Mouse (Mus musculus) gastrocnemius, postnatal 25 days (tissue): ENCODE data around the gene Pnpla6. TPM values are rescaled to one million over a fixed set of nuclear protein-coding genes. Genes with fewer than 3 reads are reported as not detected.

ENCODE experiments used
- DNase-seq: peaks from one replicate; pipeline ENCODE4 v3.0.0; 2022
- long read RNA-seq, 2 experiments: library from polyadenylated mRNA; stranded (forward); transcript quantifications; one replicate each; pipeline ENCODE4 v2.0.0; 2021
- total RNA-seq, 2 experiments: library from RNA; stranded (reverse); gene quantifications; 1 replicate in 1 of 2; 2 replicates in 1 of 2; pipeline ENCODE4 v1.2.3; 2021

Pnpla6 gene
- total RNA-seq: 10 to 100 TPM in 1 of 2 experiments, 1 to 10 TPM in 1; 8.3 to 11.8 TPM
- long read RNA-seq, experiment 1, partial matches to known transcripts: 2 of 3 reads
- long read RNA-seq, experiment 1, other reads (novel, unspliced or antisense): 1 of 3 reads
- long read RNA-seq, experiment 2, full-length matches to known transcripts: 1 of 9 reads
- long read RNA-seq, experiment 2, partial matches to known transcripts: 3 of 9 reads
- long read RNA-seq, experiment 2, other reads (novel, unspliced or antisense): 5 of 9 reads

DNA sequence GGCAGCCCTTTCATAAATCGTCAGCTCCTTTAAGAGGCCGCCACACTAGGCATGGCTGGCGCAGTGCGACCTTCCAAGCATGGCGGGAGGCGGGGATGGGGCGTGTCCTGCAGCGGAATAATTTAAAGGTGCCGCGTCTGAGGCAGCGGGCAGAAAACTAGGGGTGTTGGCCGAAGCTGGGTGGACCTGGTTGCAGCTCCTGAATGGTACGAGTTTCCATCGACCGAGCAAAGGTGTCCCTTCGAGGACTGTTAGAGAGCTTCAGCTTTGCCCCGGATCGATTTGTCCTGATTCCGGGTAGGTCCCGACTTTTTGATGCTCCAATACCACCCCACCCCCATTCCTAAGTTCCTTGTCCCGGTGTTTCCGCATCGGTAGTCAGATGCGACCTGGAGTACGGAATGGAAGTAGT lies at the start of gene Pnpla6:
TSS of gene Pnpla6 (plus strand) at position 125 of the 412 bp plus-strand sequence.
- DNase-seq: peak; percentile 86

DNA sequence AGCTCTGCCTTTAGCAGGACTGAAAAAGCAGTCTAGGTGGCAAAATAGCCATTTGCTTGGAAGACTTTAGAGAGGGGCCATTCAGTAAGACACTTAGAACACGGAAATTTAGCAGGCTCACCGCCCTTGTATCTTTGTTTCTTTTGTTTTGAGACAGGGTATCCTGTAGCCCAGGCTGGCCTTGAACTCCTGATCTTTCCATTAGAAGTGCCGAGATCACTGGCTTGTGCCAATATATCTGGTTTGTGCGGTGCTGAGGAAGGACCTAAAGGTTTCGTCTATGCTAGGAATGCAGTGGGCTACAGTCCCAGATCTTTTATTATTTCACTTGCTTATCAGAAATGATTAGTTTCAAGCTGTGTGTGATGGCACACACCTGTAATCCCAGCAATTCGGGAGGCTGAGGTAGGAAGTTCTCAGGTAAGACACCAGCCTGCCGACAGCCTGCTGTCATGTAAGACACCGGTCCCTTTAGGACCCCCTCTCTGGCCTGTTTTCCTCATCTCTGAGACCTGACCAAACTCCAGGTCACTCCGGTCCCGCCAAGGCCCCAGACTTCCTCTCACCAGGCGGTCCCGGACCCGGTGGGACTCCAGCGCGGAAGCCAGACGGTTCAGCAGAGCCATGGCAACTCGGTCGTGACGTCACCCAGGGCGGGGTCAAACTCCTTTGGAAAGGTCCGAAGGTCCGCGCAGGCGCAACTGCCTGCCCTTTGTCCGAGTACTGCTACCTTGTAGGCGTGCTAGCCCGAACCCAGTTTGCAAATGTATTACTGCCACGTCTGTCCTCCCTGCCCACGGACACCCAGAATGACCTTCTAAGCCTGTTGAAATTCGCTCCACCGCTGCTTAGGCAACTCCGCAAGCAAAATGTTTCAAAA lies 47.9 kb upstream of the Pnpla6 start, which contains the start of gene Pex11g:
TSS of gene Pex11g (minus strand) at position 675 of the 880 bp plus-strand sequence.
- DNase-seq: peak; percentile 94

DNA sequence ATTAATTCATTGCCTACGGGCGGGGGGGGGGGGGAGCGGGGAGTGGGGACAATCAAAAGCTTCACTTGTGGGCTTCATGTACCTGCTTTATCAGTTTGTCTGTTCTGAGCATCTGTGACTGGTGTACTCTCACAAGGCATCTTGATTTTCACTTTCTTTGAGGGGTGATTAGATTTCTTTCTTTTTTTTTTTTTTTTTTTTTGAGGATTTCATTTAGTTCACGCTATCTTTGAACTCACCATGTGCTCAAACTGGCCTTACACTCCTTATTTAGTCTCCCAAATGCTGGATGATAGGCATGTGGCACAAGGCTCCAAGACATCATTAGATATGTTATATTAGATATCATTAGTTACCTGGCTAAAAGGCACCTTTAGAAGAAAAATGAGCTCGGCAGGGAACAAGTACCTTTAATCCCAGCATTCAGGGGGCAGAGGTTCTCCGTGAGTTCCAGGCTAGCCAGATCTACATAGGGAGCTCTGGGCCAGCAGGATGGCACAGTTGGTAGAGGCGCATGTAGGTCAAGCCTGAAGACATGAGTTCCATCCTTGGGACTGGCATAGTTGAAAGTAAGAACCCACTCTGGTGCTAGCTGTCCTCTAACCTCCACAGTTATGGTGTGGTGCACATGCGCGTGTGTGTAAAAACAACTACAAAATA lies 47.2 kb upstream of the Pnpla6 start:
- no peak for DNase-seq

DNA sequence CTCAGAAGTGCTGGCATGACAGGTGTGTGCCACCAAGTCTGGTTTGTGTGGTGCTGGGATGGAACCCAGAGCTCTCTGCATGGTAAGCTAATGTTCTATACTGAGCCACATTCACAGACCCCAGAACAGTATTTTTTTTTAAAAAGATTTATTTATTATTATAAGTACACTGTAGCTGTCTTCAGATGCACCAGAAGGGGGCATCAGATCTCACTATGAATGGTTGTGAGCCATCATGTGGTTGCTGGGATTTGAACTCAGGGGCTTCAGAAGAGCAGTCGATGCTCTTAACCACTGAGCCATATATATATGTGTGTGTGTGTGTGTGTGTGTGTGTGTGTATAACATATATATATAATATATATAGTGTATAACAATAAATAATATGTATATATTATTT lies 46.3 kb upstream of the Pnpla6 start:
- DNase-seq: no peak

DNA sequence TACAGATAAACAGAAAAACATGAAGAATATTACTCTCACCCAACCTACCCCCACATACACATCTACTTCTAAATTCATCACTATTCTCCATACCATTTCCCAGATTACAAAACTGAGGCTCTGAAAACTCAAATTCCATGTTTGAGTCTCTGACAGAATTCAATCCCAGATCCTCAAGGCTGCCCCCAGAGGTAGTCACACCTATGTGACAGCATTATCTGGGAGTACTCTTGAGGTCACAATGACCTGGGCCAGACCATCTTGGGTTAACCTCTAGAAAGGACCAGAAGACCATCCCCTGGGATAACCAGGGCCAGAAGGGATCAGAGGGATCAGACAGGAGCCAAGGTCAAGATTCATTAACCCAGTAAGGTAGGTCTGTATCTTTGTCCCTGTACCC lies 44.6 kb upstream of the Pnpla6 start, which contains the start of gene Tex45:
TSS of gene Tex45 (plus strand) at position 301 of the 400 bp plus-strand sequence.
- DNase-seq: no peak

DNA sequence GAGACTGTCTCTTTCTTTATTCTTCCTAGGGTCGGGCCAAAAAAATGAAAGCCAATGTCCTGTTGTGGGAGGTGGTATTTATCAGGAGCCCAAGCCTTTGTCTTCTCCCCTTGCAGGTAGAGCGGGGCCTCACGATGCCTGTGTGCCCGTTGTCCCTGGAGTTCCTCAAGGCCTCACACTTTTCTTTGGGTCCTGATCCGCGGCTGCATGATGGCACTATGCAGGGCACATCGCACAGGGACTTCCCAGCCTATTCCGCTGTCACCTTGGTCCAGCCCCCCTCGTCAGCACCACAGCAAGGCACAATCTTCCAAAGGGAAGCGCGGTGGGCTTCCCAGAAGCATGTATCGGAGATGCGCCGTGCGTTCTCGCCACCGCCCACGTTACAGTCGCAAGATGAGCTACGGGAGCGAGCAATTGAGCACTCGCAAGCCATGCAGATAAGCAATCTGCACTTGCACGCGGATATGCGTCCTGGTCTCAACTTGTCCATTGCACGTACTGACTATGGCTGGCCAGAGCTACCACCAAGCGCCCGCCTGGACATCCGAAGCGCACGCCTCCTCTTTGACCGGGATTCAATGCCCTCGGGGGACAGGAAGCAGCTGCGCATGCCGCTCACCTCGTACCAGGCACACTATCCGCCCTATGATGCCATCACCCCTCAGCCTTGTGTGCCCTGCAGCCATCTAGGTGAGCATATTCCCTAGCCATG lies 39.3 kb upstream of the Pnpla6 start:
- no peak for DNase-seq

DNA sequence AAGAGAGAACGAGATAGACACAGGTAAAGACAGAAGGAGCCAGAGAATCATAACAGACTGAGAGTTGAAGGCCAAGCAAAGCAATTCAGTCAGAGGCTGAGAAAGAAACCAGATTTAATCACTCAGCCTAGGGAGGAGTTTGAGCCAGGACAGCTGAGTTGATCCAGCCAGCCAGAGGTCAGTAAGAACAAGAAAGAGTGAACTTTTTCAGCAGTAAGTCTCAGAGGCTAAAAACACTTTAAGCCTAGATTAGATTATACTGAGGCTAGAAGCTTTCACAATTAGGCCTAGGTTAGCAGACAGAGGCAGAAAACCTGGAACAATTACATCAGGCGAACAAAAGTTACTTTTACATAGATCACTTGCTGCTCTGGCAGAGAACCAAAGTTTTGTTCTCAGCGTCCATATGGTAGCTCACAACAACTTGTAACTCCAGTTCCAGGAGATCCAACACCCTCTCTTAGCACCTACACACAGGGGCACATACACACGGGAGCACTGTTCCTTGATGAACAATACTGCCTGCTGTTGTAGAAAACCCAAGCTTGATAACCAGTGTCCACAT lies 34.9 kb upstream of the Pnpla6 start:
- no peak for DNase-seq

DNA sequence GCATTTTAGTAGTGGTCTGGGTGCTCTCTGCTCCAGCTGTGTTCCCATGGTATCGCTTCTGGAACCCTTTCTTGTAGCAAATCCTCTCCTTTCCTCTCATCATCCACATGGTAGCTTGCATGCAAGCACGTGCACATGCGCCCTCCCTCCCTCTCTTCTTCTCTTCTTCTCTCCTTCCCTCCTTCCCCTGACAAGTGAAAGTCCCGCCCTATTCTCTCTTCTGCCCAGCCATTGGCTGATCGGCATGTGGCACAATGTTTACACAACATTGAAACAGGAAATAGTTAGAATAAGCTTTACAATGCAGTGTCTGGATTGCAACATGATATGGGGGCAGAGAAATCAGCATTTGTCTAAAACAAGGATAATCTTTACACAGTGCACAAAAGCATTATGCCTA lies 33.6 kb upstream of the Pnpla6 start:
- DNase-seq: no peak

DNA sequence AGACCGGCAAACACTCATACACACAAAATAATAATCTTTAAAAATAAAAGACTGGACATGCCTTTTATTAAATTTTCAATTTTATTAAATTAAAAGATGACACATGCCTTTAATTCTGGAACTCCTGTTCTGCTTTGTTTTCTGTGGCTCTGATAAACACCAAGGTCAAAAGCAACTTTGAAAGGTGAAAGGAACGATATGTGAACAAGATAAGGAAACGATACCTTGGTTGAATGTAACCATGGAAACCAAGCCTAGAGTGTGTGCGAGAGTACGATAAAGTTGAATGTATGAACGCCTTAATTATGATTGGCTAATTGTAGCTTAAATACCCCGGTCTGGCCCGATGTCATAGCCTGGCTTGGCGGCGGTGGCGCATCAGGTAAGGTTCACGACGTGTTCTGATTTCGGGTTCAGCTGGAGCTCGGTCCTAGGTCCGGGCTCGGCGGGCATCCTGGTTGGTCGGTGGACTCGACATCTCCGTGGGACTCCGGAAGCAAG lies 32.9 kb upstream of the Pnpla6 start:
- DNase-seq: no peak

DNA sequence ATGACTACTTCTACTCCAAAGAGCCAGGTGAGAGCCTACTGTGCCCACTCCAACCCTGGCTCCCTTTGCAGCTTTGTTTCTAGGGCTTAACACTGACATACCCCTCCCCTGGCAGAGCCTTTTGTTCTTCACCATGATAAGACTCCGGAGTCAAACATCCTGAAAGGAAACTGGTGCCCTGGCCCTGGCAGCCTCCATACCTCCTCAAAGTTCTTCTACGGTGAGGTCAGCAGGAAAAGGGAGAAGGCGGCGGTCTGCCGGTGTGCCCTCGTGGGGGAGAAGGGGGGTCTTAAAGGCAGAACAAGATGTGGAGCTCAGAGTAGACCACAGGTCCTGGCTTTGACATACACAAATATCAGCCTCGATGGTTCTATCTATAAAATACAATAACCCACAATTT lies 31.6 kb upstream of the Pnpla6 start:
- DNase-seq: no peak

DNA sequence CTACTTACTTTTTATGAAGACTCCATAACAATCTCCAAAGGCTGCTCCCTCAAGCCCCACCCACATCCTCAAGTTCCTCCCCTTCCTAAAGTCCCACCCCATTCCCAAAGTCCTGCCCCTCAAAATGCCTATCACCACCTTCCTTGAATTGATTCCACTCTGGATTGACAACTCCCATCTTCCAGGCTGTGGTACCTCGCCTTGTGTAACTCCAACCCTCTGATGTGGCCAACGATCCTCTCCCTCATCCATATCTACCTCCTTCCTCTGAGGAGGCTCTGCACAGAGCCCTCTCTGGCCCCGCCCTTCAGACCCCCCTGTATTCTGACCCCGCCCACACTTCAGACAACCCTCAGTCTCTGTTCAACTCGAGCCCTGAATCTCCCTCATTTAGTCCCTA lies 30.0 kb upstream of the Pnpla6 start:
- no peak for DNase-seq

DNA sequence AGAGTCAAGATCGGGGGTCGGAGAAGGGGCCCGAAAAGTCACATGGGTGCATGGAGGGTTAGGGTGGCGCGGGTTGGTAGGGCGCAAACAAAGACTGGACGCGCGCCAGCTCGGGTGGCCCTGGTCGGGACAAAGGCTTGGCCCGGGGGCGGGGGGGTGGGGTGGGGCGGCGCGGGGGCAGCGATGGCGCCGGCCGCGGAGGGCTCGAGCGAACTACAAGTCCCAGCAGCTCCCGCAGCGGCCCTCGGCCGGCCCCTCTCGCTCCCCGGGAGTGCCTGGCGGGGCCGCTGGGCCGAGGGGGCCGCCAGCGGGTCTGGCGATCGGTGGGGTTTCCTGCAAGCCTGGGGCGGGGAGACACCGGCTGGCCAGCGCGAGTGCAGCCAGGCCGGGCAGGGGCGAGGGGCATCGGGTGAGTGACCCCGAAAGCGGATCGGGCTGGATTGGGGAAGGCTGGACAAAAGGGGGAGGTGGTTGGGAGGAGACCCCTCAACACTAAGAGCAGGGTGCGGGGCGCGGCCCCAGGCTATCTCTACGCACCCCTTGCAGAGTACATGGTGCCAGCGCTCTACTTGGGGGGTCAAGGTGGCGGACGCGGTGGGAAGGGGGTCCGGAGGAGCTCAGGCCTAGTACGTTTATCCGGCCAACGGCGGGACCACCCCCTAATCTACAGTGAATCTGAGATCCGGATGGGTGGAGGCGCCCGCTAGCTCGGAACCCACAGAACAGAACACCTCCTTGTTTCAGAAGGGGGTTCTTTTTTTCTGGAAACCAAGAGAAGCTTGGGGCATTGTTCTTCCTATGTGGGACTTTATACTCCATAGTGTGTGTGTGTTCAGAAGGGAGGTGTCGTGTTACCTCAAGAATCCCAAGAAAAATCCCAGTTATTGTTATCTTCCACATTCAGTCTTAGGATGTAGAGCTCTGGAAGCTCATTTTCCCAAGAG lies 22.0 kb upstream of the Pnpla6 start, which contains the start of gene Zfp358:
TSS of gene Zfp358 (plus strand) at position 238 of the 944 bp plus-strand sequence.
- peak; percentile 80 for DNase-seq

DNA sequence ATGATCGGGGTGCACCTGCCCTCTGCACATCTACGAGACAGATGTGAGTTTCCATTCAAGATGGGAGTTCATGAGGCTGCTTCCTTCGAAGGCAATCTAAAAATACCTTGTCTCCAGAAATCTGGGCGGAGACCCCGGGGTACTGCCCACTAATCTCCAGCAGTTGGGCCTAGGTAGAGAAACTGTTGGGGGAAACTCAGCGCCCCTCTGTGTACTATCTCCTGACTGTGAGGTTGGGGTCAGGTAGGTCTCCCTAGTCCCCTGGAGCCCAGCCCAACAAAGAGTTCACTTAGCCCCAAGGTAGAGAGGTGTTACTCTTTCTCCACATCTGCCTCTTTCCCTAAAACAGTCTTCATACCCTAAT lies 21.4 kb upstream of the Pnpla6 start:
- no peak for DNase-seq

DNA sequence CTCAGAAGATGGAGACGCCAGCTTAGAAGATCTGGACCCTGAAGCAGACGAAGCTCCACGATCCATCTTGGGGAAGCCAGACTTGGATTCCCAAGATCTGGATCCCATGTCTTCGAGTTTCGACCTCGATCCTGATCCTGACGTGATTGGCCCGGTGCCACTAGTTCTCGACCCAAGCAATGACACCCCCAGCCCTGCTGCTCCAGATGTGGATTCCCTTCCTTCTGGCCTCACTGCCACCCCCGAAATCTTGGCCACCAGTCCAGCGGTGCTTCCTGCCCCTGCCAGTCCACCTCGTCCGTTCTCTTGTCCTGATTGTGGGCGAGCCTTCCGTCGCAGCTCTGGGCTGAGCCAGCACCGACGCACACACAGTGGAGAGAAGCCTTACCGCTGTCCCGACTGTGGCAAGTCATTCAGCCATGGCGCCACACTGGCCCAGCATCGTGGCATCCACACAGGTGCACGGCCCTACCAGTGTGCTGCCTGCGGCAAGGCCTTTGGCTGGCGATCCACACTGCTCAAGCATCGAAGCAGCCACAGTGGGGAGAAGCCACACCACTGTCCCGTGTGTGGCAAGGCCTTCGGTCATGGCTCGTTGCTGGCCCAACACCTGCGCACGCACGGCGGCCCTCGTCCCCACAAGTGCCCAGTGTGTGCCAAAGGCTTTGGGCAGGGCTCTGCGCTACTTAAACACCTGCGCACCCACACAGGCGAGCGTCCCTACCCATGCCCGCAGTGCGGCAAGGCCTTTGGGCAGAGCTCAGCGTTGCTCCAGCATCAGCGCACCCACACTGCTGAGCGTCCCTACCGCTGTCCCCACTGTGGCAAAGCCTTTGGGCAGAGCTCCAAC lies 19.4 kb upstream of the Pnpla6 start:
- no peak for DNase-seq

DNA sequence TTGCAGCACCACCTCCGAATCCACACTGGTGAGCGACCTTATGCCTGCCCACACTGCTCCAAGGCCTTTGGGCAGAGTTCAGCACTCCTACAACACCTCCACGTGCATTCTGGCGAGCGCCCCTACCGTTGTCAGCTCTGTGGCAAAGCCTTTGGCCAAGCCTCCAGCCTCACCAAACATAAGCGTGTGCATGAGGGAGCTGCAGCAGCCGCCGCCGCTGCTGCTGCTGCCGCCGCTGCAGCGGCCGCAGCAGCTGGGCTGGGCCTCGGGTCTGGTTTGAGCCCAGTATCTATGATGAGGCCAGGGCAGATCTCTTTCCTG lies 18.8 kb upstream of the Pnpla6 start:
- no peak for DNase-seq

DNA sequence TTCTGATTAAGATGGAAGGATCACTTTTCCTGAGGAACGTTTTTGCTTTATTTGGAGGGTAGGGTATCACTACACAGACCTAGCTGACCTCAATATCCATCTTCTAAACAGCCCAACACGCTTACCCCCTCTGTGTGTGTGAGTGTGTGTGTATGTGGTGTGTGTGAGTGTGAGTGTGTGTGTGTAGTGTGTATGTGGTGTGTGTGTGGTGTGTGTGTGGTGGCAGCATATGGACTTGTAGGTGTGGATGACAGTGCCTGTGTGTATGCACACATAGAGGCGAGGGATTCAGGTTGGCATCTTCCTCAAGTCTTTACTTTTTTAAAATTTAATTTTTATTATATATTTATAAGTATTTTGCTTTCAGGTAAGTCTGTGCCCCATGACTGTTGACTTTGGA lies 16.6 kb upstream of the Pnpla6 start:
- DNase-seq: no peak

DNA sequence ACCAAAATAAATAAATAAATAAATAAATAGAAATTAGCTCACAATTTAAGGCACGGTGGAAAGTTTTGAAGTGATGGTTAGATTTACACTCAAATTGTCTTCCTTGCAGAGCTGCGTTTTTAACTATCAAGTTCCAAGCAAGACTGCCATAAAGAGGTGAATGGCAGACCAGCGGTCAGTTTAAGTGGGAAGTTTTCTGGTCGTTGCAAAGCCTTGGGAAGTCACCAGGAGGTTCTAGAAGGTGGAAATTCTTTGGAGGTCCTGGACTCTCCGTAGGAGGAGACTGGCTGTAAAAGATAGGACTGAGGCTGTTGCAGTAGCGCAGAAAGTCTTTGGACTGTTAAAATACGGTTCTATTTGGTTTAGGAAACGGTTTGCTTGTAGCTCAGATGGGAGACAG lies 15.4 kb upstream of the Pnpla6 start:
- no peak for DNase-seq

DNA sequence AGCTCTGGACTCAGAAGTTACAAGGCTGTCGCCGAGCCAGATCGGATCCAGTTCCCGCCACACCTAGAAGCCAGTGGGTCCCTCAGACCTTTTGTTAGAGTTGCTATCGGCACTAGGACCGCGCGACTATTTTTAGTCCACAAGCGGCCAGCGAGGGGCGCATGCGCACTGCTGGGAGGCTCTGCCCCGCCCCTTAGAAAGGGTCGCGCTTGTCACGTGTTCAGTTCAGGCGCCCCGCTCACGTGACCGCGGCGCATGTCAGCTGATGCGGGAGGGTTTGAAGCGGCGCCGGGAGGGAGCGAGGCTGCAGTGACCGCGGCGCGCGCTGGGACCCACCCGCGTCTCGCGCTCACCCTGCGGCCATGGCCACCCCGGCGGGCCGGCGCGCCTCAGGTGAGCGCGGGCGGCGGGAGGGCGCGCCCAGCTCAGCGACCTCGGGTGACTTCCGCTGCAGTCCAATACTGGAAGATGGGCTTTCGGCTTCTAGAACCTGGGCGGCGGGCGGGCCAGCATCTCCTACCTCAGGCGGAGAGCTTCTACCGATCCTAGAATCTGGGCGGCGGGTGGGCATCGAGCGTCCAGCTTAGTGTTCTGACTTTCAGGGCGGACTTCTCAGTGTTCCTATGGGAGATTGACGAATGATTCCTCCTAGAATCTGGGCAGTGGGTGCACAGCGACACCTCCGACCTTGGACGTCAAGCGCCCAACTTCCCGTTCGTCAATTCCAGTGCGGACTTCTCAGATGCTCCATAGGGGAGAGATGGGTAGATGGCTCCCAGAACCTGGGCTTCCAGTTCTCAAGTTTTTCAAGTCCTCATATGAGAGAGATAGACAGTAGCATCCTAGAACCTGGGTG lies 14.7 kb upstream of the Pnpla6 start, which contains the start of gene Mcoln1:
TSS of gene Mcoln1 (plus strand) at position 223 of the 856 bp plus-strand sequence.
- DNase-seq: peak; percentile 97

DNA sequence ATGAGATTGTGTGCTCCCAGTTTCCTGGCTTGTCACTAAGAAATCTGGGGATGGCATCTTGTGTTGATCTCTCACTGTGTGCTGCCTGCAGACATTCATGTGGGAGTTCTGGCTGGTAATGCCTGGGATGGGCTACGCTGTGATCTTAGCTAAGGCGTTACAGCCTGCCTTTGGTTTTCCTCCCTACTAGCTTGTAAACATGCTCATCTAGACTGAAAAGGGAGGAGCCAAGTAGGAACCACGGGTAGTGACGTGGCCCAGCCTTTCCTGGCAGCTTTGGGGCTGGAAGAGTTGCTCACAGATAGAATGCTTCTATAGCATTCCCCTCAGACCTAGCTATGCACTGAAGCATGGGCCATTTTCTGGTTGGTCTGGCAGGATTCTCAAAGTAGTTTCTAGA lies 13.0 kb upstream of the Pnpla6 start:
- DNase-seq: no peak
